Mouse (Mus musculus): Measurements from ENCODE around the gene Ankub1.

GRCm38 (mm10) chr3:57619718-57620117 is 72.9 kb downstream of the Ankub1 start:
- peak; percentile 46 for TF ChIP-seq CTCF (IDR thresholded peaks at IDR 0.05; ENCODE audit: low read depth)
- no peak for TF ChIP-seq EP300 (IDR thresholded peaks at IDR 0.05; ENCODE audit: low read depth)

All from heart, postnatal 0 days (tissue).